Comparison of ENCODE assay signal across 9 mouse cellular contexts in the genomic region with DNA sequence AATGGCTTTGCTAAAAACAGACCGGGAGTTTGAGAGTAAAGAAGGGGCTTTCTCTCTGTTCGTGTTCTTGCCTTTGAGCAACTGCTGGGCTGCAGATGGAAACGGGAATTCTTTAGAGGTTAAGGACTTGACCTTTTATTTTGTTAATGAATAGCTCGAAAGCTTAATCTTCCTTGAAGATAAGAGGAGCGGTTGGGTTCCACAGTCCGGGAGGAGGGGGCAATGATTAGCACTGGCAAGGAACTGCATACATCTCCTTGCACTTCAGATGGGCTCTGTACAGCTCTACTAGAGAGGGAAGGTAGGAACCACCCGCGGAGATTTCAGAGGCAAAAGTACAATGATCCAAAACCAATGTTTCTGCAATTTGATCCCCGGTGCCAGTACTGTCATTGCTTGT. TPM values are rescaled to one million over a fixed set of nuclear protein-coding genes. Genes with fewer than 3 reads are reported as not detected.
DNase-seq lines count a peak whose midpoint lies in the region; ATAC-seq and TF ChIP-seq lines count a peak whose summit lies in the region.
"Had no signal": no experiment of that assay in that cellular context is flagged by ENCODE, and none has a peak within 500 bp of the region (broad histone marks: within the 10 kb centered on the region; RNA-seq: fewer than 3 reads in every experiment).

No protein-coding gene starts in this region.

- ATAC-seq in heart, embryonic 14.5 days (ENCODE audit: insufficient number of reproducible peaks, insufficient read depth, low FRiP score, low read depth), result no peak
- peak; percentile 43; the same call in 1 of the 2 replicates for ATAC-seq in forebrain, embryonic 13.5 days
- ATAC-seq in liver, embryonic 13.5 days (ENCODE audit: low read depth), result no peak
- no peak for ATAC-seq in megakaryocyte progenitor cell, adult 5-6 weeks (replicated peaks; ENCODE audit: poor library complexity)

- no peak for DNase-seq in heart, adult 9 months (ENCODE audit: low spot score in 2 of 2)
- peak; percentile 54 for DNase-seq in brain, embryonic 14.5 days (ENCODE audit: low read depth)
- DNase-seq in liver, embryonic 13.5 days, result no peak
- no peak for DNase-seq in layer of hippocampus, adult 11-12 months (ENCODE audit: low spot score)
- no peak for DNase-seq in thymus, adult 18-20 months
- DNase-seq: kidney, adult 18-20 months had no signal

- no peak for TF ChIP-seq CTCF in brain, embryonic 14.5 days (IDR thresholded peaks at IDR 0.05; ENCODE audit: borderline replicate concordance, extremely low read depth, insufficient read depth, insufficient read length)

- H3K36me3 ChIP-seq in heart, embryonic 14.5 days (ENCODE audit: control insufficient read depth, insufficient read depth, low read length), result no peaks in the 10 kb centered on the region
- H3K36me3 ChIP-seq in forebrain, embryonic 13.5 days (ENCODE audit: poor library complexity, severe bottlenecking), result no peaks in the 10 kb centered on the region
- no peaks in the 10 kb centered on the region for H3K36me3 ChIP-seq in liver, embryonic 13.5 days

- H3K9me3 ChIP-seq in heart, embryonic 14.5 days (ENCODE audit: control insufficient read depth, low read length), result no peaks in the 10 kb centered on the region
- H3K9me3 ChIP-seq in forebrain, embryonic 13.5 days (replicated peaks), result no peaks in the 10 kb centered on the region
- H3K9me3 ChIP-seq in liver, embryonic 13.5 days (replicated peaks), result no peaks in the 10 kb centered on the region

- no peak for TF ChIP-seq POLR2A in brain, embryonic 14.5 days (IDR thresholded peaks at IDR 0.05; ENCODE audit: borderline replicate concordance, extremely low read depth, insufficient read depth, insufficient read length, poor library complexity, severe bottlenecking)

- no peak overlapping the region for H3K27ac ChIP-seq in heart, embryonic 14.5 days (replicated peaks in 1 of 2; ENCODE audit: control insufficient read depth in 1 of 2, insufficient read depth in 1 of 2, low read depth in 2 of 2, low read length in 2 of 2)
- H3K27ac ChIP-seq in forebrain, embryonic 13.5 days, result no peak overlapping the region
- no peak overlapping the region for H3K27ac ChIP-seq in liver, embryonic 13.5 days

- H3K27me3 ChIP-seq in heart, embryonic 14.5 days (ENCODE audit: control insufficient read depth, insufficient read depth, low read length), result no peaks in the 10 kb centered on the region
- H3K27me3 ChIP-seq in forebrain, embryonic 13.5 days, result peaks cover 8% of the 10 kb centered on the region; the same call in 1 of the 2 replicates
- H3K27me3 ChIP-seq in liver, embryonic 13.5 days, result peaks cover 11% of the 10 kb centered on the region

- peak overlapping the region in 1 of 2 experiments; percentile 31; a peak in 1 of 4 replicates for H3K4me3 ChIP-seq in heart, embryonic 14.5 days (ENCODE audit: control insufficient read depth in 1 of 2, insufficient read depth in 1 of 2, low read depth in 1 of 2, low read length in 2 of 2)
- peak overlapping the region; percentile 42 for H3K4me3 ChIP-seq in forebrain, embryonic 13.5 days
- H3K4me3 ChIP-seq in liver, embryonic 13.5 days (replicated peaks), result no peak overlapping the region

- H3K9ac ChIP-seq in heart, embryonic 14.5 days (ENCODE audit: low read length), result no peak overlapping the region
- H3K9ac ChIP-seq in forebrain, embryonic 13.5 days, result 0 out of 2 replicates have a peak overlapping the region, but pooled peaks have one; percentile 5
- no peak overlapping the region for H3K9ac ChIP-seq in liver, embryonic 13.5 days

- peak overlapping the region; percentile 65 for H3K4me2 ChIP-seq in heart, embryonic 14.5 days (ENCODE audit: low read length)
- peak overlapping the region; percentile 58 for H3K4me2 ChIP-seq in forebrain, embryonic 13.5 days
- peak overlapping the region; percentile 41; the same call in 1 of the 2 replicates for H3K4me2 ChIP-seq in liver, embryonic 13.5 days

- WGBS in heart, embryonic 14.5 days, result 4% methylated on average over 9 of the region's 9 CpGs
- 1% methylated on average over 9 of the region's 9 CpGs for WGBS in forebrain, embryonic 13.5 days
- WGBS in liver, embryonic 13.5 days (ENCODE audit: insufficient replicate concordance), result 8% methylated on average over 9 of the region's 9 CpGs

- H3K4me1 ChIP-seq in heart, embryonic 14.5 days (ENCODE audit: control insufficient read depth in 2 of 2, insufficient read depth in 2 of 2, low read length in 2 of 2), result peaks cover 8 to 9% of the 10 kb centered on the region in 2 experiments
- H3K4me1 ChIP-seq in forebrain, embryonic 13.5 days, result peaks cover 9% of the 10 kb centered on the region; the same call in 1 of the 2 replicates
- no peaks in the 10 kb centered on the region for H3K4me1 ChIP-seq in liver, embryonic 13.5 days (replicated peaks)

RNA-seq across cellular contexts. Expression of gene Kcnmb2, which starts 1.2 kb away (rescaled TPM):
- polyA plus RNA-seq in heart, embryonic 14.5 days (2014; fragmentation: Nextera tagmentation; extraction: Ambion mirVana), result 0.36 and 0.61 TPM in 2 replicates
- 2.0 and 3.9 TPM in 2 replicates for polyA plus RNA-seq in brain, embryonic 14.5 days (2012; rRNA removed)
- polyA plus RNA-seq in forebrain, embryonic 13.5 days (2015; fragmentation: Nextera tagmentation; extraction: Ambion mirVana), result 3.0 and 4.0 TPM in 2 replicates
- 0.29 and 0.51 TPM in 2 replicates for polyA plus RNA-seq in liver, embryonic 13.5 days (2015; fragmentation: Nextera tagmentation; extraction: Ambion mirVana)
- total RNA-seq in megakaryocyte progenitor cell, adult 5-6 weeks (2015), result not detected in 2 replicates
- not detected in 2 replicates for total RNA-seq in megakaryocyte progenitor cell, adult 5-6 weeks (2017)
